Mouse (Mus musculus) liver, postnatal 0 days (tissue): ENCODE data around the gene Trp53tg5.

ENCODE experiments used
- CTCF ChIP-seq: sonication (generic); IDR thresholded peaks from 2 replicates; pipeline ENCODE4 v1.5.1; 2016; ENCODE audit warnings: antibody characterized with exemption, low read depth
- EP300 ChIP-seq: IDR thresholded peaks from 2 replicates; pipeline ENCODE4 v1.6.1; 2016; ENCODE audit warnings: antibody characterized with exemption, low read depth, mild to moderate bottlenecking

DNA sequence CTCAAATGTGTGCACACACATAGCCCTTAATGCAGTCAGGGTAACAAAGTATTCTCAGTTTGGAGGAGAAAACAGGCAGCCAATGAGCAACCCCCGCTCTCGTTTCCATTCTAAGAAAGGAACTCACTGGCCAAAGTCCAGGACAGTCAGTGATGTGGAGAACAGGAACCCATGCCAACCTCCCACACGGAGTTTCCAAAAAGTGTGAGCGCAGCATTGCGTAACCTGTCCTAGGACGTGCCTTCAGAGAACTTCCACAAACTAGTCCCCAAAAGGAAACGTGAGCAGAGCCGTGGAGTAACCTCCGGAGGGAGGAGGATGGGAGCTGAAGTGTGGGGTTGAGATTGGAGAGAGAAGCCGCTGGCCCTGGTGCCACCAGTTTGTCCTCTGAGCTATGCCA is 18.7 kb downstream of the Trp53tg5 start:
- TF ChIP-seq CTCF (no peak), EP300 (peak; percentile 87)
